Mouse (Mus musculus) C2C12 (cell line): ENCODE data around the gene Pdzrn4.

ENCODE experiments used
- CEBPB ChIP-seq: IDR thresholded peaks from one replicate; pipeline ENCODE4 v1.6.1; 2011; ENCODE audit warnings: low read depth, mild to moderate bottlenecking, control low read depth, moderate library complexity
- CTCF ChIP-seq: IDR thresholded peaks from one replicate; pipeline ENCODE4 v1.5.1; 2011; ENCODE audit not compliant: control insufficient read depth, insufficient read depth, insufficient read length
- FOSL1 ChIP-seq: IDR thresholded peaks from one replicate; pipeline ENCODE4 v1.8.0; 2011; ENCODE audit warnings: mild to moderate bottlenecking, low read length; ENCODE audit not compliant: poor library complexity, insufficient read depth, severe bottlenecking
- MAX ChIP-seq: IDR thresholded peaks from one replicate; pipeline ENCODE4 v1.6.1; 2011; ENCODE audit warnings: mild to moderate bottlenecking, control low read depth
- MYOD1 ChIP-seq: IDR thresholded peaks from one replicate; pipeline ENCODE4 v1.6.1; 2011; ENCODE audit warnings: low read depth; ENCODE audit not compliant: control insufficient read depth, insufficient read length
- MYOG ChIP-seq: IDR thresholded peaks from one replicate; pipeline ENCODE4 v1.6.1; 2011; ENCODE audit not compliant: control insufficient read depth, insufficient read length; ENCODE audit errors: extremely low read depth
- USF1 ChIP-seq: IDR thresholded peaks from one replicate; pipeline ENCODE4 v1.6.1; 2011; ENCODE audit warnings: low read depth, mild to moderate bottlenecking, control low read depth, moderate library complexity

DNA sequence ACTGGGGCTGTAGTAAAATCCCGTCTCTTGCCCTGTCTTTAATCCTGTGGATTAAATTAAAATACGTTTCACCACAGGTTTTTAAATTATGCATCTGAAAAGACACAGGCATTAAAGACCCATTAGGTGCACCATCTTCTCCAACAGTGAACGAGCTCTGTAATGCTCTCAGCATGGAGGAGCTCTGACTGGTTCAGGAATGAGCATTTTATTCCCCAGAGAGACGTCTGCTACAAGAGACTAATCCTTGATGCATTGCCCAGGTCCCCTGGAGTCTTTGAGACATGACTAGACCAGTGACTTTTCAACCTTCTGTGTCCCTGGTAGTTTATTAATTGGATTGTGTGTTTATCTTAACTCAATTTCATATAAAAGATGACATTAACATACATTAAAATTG, 38.6 kb downstream of the Pdzrn4 start:
- TF ChIP-seq CTCF (no peak), MYOG (no peak), USF1 (no peak), MAX (no peak), CEBPB (no peak), MYOD1 (no peak), FOSL1 (no peak)
